Mouse (Mus musculus) Muller cell, postnatal 12 days (primary cell): Measurements from ENCODE around the gene BC024063.
A peak's percentile ranks its signal among the peaks of the same experiment; 100 is the strongest.
"Not testable (repeated sequence)": the region's sequence is repeated elsewhere in the genome, so short reads cannot be mapped to it uniquely, and the experiment has no call there.

ENCODE experiments used
- DNase-seq: peaks from one replicate; pipeline ENCODE4 v3.0.0-alpha.2; 2015; ENCODE audit errors: inconsistent ontology term

BC024063 gene

GRCm38 (mm10) chr10:82082728-82083621, at the start of gene BC024063:
TSS of gene BC024063 (plus strand) at chr10:82083353.
- peak; percentile 89 for DNase-seq

GRCm38 (mm10) chr10:82042191-82042590, 41.0 kb upstream of the BC024063 start:
- peak; percentile 79 for DNase-seq

- DNase-seq, result no peak
Measured at GRCm38 (mm10) chr10:82046603-82047002, 36.5 kb upstream of the BC024063 start.

DNA sequence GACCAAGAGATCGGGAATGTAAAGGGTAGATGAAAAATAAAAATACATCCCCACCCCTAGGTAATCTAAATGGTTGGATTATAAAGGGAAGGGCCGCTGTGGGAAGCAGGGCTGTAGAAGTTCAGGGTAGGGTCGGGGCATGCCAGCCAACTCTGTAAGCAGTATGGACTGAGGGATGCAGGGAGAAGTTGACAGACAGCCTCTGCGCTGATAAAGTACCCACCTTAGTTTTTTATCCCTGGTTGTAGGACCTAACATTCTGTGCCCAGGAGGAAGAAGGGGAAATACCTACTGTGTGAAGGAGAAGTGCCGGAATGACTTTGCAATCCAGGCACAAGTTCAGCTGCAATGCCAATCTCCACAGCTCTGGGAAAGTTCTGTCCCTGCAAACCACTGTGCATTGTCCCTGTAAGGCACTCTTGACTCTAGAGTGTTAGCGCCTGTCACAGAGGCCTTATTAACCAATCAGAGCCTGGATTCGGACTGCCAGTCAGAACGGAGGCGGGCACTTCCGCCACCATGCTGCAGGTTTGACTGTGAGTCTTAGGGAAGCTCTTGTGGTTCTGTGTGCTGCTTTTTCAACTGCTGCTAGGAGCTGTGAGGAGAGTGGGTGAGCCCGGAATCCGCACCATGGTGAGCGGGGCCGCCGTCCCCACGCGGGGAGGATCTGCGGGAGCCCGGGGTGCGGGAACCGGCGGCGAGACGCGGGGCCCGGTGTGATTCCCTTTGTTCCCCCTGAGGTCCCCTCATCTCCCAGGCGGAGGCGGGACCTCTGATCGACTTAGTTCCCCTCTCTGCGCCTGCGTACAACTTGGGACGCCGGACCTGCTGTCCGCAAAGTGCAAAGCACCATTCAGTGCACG, 35.3 kb upstream of the BC024063 start, which contains the start of gene Zfp873:
TSS of gene Zfp873 (plus strand) at position 527 of the 863 bp plus-strand sequence.
- peak; percentile 94 for DNase-seq

GRCm38 (mm10) chr10:82048460-82048804, 34.7 kb upstream of the BC024063 start:
- DNase-seq, result not testable (repeated sequence)

DNA sequence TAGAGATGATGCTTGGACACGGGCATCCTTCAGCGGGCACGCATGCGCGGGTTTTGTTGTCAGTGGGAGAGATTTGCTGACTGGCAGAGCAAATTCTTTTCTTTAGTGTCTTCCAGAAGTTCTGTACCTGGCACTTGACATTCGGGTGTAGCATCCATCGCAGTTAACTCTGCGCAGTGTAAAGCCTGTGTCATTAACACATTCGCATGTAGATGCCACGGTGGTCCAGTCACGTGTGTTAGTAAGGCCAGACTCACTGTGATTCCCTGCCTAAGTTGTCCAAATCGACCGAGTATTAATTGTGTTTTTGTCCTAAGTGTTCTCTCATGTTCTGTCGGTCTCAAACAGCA, 444 bp downstream of the BC024063 start:
- not testable (repeated sequence) for DNase-seq

GRCm38 (mm10) chr10:82117206-82117605, 34.1 kb downstream of the BC024063 start:
- DNase-seq, result no peak

GRCm38 (mm10) chr10:82127850-82128401, 44.8 kb downstream of the BC024063 start, which contains the start of gene AU041133:
TSS of gene AU041133 (plus strand) at chr10:82128013.
- peak; percentile 92 for DNase-seq

DNA sequence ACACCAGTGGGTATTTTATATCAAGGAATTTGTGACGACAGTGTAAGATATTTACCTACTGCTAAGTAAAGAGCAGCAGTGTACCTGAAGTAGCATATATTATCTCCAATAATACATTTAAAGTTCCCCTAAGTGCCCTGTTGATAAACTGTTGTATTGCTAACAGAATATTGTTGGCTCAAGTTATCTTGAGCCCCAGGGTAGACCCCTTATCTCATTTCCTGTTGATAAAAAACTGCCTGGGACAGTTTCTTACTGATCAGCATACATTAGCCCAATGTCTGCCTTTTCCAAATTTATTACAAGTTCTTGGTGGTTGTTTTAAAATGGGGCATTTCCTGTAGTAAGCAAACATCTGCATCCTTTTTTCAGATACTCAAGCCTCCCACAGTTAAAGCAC, 62.1 kb downstream of the BC024063 start:
- DNase-seq, result no peak

- no peak for DNase-seq
Measured at GRCm38 (mm10) chr10:82147571-82147970, 64.4 kb downstream of the BC024063 start.
